Mouse (Mus musculus) liver, adult 2 months (tissue): ENCODE data around the gene Olfr145.

Experiments used
- CTCF ChIP-seq: fragments of 200-500 bp; IDR thresholded peaks from 2 replicates; pipeline ENCODE4 v1.5.1; 2011; ENCODE audit warnings: low read depth, low read length, control low read depth
- POLR2A ChIP-seq: fragments of 200-500 bp; IDR thresholded peaks from 2 replicates; pipeline ENCODE4 v1.6.1; 2011; ENCODE audit warnings: low read length, control low read depth; ENCODE audit not compliant: insufficient read depth; ENCODE audit errors: extremely low read depth

GRCm38 (mm10) chr9:37871536-37871935 is 25.0 kb upstream of the Olfr145 start:
- TF ChIP-seq CTCF (no peak), POLR2A (no peak)
